Mouse (Mus musculus): ENCODE results near the gene Hcar2.
A peak's percentile ranks its signal among the peaks of the same experiment; 100 is the strongest.

The Hcar2 gene

DNA sequence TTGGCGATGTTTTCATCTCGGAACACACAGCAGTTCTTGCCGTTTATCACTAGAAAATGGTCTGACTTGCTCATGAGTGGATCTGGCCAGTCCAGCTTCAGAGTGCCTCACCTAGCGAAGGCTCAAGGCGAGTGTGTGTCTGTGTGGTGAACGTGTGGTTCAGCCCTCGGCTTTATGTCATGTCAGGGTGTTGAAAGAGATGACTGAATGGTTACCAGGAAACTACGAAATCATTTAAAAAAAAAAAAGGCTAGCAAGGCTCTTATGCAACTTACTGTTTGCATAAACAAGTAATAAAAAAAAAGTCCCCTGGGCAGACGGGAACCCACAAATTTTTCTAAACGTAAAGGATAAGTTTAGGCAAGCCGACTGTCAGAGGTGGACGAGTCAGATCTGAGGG lies at the start of gene Hcar2:
Hcar2 (minus strand) TSS at position 135 of the 400 bp plus-strand sequence.
- DNase-seq (ENCODE audit: low read depth, low spot score): no peak

GRCm38 (mm10) chr5:123914852-123915251 lies 49.6 kb upstream of the Hcar2 start:
- DNase-seq (ENCODE audit: low read depth, low spot score): no peak

- DNase-seq (ENCODE audit: low read depth, low spot score): no peak
These were observed 42.3 kb upstream of the Hcar2 start for GRCm38 (mm10) chr5:123907631-123907977.

- DNase-seq (ENCODE audit: low read depth, low spot score): peak; percentile 99
These were observed 41.8 kb upstream of the Hcar2 start, which contains the start of gene Denr for GRCm38 (mm10) chr5:123906976-123907630. Gene Denr (plus strand): TSS chr5:123907175.

GRCm38 (mm10) chr5:123906146-123906975 lies 41.1 kb upstream of the Hcar2 start:
- no peak for DNase-seq (ENCODE audit: low read depth, low spot score)

GRCm38 (mm10) chr5:123904059-123904672 lies 38.9 kb upstream of the Hcar2 start:
- no peak for DNase-seq (ENCODE audit: low read depth, low spot score)

DNA sequence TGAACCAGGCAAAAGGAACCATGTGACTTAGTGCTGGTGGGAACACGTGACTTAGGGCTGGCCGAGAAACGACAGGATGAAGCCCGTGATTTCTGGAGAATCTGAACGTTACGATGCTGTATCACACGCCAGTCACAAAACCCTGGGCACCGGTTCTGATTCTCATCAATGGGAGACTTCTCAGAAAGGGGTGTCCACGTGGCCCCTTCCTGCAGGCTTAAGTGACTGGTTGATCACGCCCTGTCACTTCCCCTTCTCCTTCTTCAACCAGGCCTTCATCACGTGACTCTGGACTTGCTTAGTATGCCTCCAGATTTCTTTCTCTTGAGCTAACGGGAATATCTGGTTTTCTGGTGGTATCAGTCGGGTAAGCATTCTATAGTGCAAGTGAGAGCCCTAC lies 32.1 kb upstream of the Hcar2 start:
- DNase-seq (ENCODE audit: low read depth, low spot score): no peak

DNA sequence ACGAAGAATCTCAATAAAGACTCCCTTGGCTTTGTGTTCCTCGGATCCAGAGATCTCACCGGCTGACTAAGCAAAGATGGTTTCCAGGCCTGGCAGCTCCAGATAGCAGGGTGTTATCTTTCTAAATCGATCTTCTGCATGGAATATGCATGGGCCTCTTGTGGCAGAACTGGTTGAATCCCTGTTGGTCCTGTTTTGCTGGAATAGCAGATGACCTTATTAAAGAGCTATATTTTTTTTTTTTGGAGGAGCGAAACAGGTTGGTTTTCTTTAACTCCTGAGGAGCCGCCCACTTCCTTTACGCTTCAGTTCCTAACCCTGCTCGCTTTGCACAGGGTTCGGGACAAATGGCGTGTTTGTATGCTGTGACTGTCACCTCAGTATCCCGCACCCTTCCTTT lies 31.1 kb upstream of the Hcar2 start:
- no peak for DNase-seq (ENCODE audit: low read depth, low spot score)

DNA sequence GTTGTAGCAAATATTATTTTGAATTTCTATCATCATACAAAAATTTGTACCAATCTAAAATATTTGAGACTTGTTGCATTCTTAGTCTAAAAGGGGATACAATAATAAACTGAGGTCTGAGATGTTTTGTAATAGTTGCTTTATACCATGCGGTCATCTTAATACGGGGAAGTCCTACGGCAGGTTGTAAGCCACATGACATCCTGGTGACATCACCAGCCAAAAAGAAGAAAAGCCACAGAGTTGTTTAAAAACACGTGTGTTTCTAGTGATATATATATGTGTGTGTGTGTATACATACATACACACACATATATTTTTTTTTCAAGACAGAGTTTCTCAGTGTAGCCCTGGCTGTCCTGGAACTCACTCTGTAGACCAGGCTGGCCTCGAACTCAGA lies 28.2 kb upstream of the Hcar2 start:
- DNase-seq (ENCODE audit: low read depth, low spot score): no peak

GRCm38 (mm10) chr5:123891669-123892068 lies 26.4 kb upstream of the Hcar2 start:
- DNase-seq (ENCODE audit: low read depth, low spot score): peak; percentile 36

- DNase-seq (ENCODE audit: low read depth, low spot score): no peak
These were observed 25.7 kb upstream of the Hcar2 start for GRCm38 (mm10) chr5:123890987-123891386.

- no peak for DNase-seq (ENCODE audit: low read depth, low spot score)
These were observed 25.0 kb upstream of the Hcar2 start for GRCm38 (mm10) chr5:123890312-123890711.

DNA sequence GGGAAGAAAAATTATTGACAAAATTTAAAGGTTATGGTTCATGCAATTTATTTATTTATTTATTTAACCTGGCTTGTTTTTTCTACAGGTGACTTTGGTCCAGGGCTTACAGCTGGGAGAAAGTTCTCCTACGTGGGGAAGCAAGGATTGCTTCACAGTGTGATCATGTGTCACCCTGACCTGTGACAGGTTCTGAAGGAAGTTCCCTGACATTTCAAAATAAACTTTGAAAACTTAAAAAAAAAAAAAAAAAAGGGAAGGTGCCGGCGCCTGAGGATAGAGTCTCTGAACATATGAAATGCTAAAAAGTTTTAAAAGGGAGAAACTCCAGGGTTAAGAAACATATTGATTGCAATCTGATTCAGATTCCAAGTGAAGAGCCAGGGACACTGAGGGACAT lies 21.1 kb upstream of the Hcar2 start:
- no peak for DNase-seq (ENCODE audit: low read depth, low spot score)

- DNase-seq (ENCODE audit: low read depth, low spot score): no peak
These were observed 19.0 kb upstream of the Hcar2 start for GRCm38 (mm10) chr5:123884332-123884731.

- no peak for DNase-seq (ENCODE audit: low read depth, low spot score)
These were observed 18.6 kb upstream of the Hcar2 start for GRCm38 (mm10) chr5:123883891-123884290.

DNA sequence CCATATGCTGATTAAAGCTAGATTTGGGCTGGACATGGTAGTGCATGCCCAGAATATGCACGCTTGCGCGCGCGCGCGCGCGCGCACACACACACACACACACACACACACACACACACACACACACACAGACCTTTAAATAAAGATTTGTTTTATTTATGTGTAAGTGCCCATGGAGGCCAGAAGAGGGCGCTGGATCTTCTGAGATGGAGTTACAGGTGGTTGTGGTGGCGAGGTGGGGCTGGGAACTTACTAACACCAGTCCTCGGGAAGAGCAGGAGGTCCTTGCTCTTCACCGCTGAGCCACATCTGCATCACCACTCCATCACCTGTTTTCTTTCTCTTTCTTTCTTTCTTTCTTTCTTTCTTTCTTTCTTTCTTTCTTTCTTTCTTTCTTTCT lies 15.5 kb upstream of the Hcar2 start:
- no peak for DNase-seq (ENCODE audit: low read depth, low spot score)

DNA sequence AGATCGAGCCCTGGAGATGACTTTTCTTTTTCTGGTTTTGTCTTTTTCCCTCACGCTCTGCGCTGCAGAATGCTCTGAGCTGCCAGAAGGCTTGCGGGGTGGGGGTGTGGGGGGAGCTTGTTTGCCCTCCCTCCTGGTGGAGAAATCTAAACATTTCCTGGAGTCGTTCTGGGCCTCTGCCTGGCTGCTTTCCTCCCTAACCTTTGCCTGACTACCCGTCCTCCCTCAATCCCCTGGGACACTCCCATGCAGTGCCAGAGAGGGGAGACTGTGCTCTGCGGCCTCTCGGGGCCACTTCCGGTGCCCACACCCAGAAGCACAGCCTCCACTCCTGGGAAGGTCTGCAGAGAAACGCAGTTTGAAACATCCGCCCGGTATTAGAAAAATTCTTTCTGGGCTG lies 14.6 kb upstream of the Hcar2 start, which contains the start of gene Hcar1:
Hcar1 (minus strand) TSS at position 93 of the 400 bp plus-strand sequence.
- DNase-seq (ENCODE audit: low read depth, low spot score): no peak

DNA sequence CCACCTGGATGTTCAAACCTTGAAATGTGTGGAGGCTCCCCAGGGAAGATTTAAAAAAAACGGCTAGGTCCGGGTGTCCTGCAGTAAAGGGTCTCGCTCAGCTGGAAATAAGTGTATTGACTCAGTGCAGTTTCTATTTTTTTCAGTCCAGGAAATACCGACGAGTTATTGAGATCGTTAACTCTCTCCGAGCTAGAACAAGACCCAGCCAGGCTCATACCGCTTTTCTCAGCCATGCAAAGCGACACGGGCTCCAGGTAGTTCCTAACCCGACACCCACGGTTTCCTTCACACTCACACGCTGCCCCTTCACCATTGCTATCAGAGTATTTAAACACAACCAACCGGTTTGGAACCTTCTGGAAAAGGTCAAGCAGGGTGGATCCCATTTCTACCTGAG lies 12.8 kb upstream of the Hcar2 start:
- DNase-seq (ENCODE audit: low read depth, low spot score): no peak

- DNase-seq (ENCODE audit: low read depth, low spot score): no peak
These were observed 8.9 kb upstream of the Hcar2 start for GRCm38 (mm10) chr5:123874177-123874576.

GRCm38 (mm10) chr5:123869615-123870014 lies 4.3 kb upstream of the Hcar2 start:
- DNase-seq (ENCODE audit: low read depth, low spot score): no peak

GRCm38 (mm10) chr5:123866457-123866856 lies 1.2 kb upstream of the Hcar2 start:
- no peak for DNase-seq (ENCODE audit: low read depth, low spot score)

- no peak for DNase-seq (ENCODE audit: low read depth, low spot score)
These were observed 1.4 kb downstream of the Hcar2 start for GRCm38 (mm10) chr5:123863934-123864333.

All from mesoderm, embryonic 11.5 days (tissue).